Mouse (Mus musculus) stomach, postnatal 0 days (tissue): ENCODE data around the gene Abtb2. TPM values are rescaled to one million over a fixed set of nuclear protein-coding genes. Genes with fewer than 3 reads are reported as not detected.

Experiments used
- ATAC-seq: fragments of 200-750 bp; cut with Nextera tagmentation; 2 replicates; pipeline ENCODE4 v1.8.0; 2017; ENCODE audit not compliant: low FRiP score, low TSS enrichment
- DNase-seq: peaks from one replicate; pipeline ENCODE4 v3.0.0-alpha.2; 2016; ENCODE audit warnings: low spot score
- H3K27ac ChIP-seq: fragments of 300-500 bp; sonication (generic); replicated peaks from 2 replicates; pipeline ENCODE4 v1.5.1; 2014; ENCODE audit warnings: mild to moderate bottlenecking, control low read depth
- H3K27me3 ChIP-seq: fragments of 300-500 bp; sonication (generic); 2 replicates; pipeline ENCODE4 v1.6.1; 2014; ENCODE audit warnings: low read length; ENCODE audit not compliant: control insufficient read depth, insufficient read depth
- H3K36me3 ChIP-seq: fragments of 300-500 bp; sonication (generic); 2 replicates; pipeline ENCODE4 v1.6.1; 2014; ENCODE audit warnings: low read length, mixed read lengths; ENCODE audit not compliant: control insufficient read depth, insufficient read depth
- H3K4me1 ChIP-seq: fragments of 300-500 bp; sonication (generic); replicated peaks from 2 replicates; pipeline ENCODE4 v1.6.1; 2014; ENCODE audit warnings: antibody characterized with exemption; ENCODE audit not compliant: control insufficient read depth, insufficient read depth
- H3K4me2 ChIP-seq: fragments of 300-500 bp; sonication (generic); replicated peaks from 2 replicates; pipeline ENCODE4 v1.6.1; 2014; ENCODE audit warnings: low read depth, mild to moderate bottlenecking, control low read depth, moderate library complexity
- H3K4me3 ChIP-seq: fragments of 300-500 bp; sonication (generic); 2 replicates; pipeline ENCODE4 v1.5.1; 2014; ENCODE audit warnings: low read depth, low read length, control low read depth
- H3K9ac ChIP-seq: fragments of 300-500 bp; sonication (generic); 2 replicates; pipeline ENCODE4 v1.6.1; 2014; ENCODE audit warnings: mild to moderate bottlenecking, low read length, control low read depth, mixed read lengths
- H3K9me3 ChIP-seq: fragments of 300-500 bp; sonication (generic); 2 replicates; pipeline ENCODE4 v1.6.1; 2016; ENCODE audit warnings: low read length; ENCODE audit not compliant: control insufficient read depth
- CTCF ChIP-seq: IDR thresholded peaks from 2 replicates; pipeline ENCODE4 v1.5.1; 2016; ENCODE audit warnings: antibody characterized with exemption, low read depth, mild to moderate bottlenecking, moderate library complexity
- EP300 ChIP-seq: optimal IDR thresholded peaks from 2 replicates; pipeline ENCODE3; 2016; ENCODE audit warnings: antibody characterized with exemption
- WGBS: fragments of 180-500 bp; shearing (Covaris S2); extraction: QIAGEN DNeasy Blood & Tissue Kit; methylation state at CpG from one replicate; pipeline ENCODE4 v1.1.7; 2014; 5-methylcytosine and 5-hydroxymethylcytosine counted together
- polyA plus RNA-seq: library from polyadenylated mRNA; unstranded; fragments of >200 nt; fragmentation: Nextera tagmentation; extraction: Ambion mirVana; gene quantifications from 2 replicates; pipeline ENCODE4 v1.2.1, GENCODE M21; 2015

Gene Abtb2
- polyA plus RNA-seq, 1 experiment from 2014 or later, result 4.0 TPM

GRCm38 (mm10) chr2:103635731-103636487 is 69.8 kb downstream of the Abtb2 start:
- H3K9ac ChIP-seq, result no peak overlapping the region
- H3K36me3 ChIP-seq, result no peaks in the 10 kb centered on the region
- H3K27me3 ChIP-seq, result no peaks in the 10 kb centered on the region
- H3K27ac ChIP-seq, result no peak overlapping the region
- 0 out of 2 replicates have a peak, but pooled peaks cover 2% of the 10 kb centered on the region for H3K4me1 ChIP-seq
- ATAC-seq, result no peak
- no peak overlapping the region for H3K4me2 ChIP-seq
- 92% methylated on average over 3 of the region's 3 CpGs for WGBS
- TF ChIP-seq CTCF (no peak), EP300 (no peak)
- DNase-seq, result no peak
- H3K4me3 ChIP-seq, result no peak overlapping the region
- no peaks in the 10 kb centered on the region for H3K9me3 ChIP-seq

- no peak for ATAC-seq
- Histone ChIP-seq H3K27ac (no peak overlapping the region), H3K36me3 (no peaks in the 10 kb centered on the region), H3K27me3 (no peaks in the 10 kb centered on the region), H3K4me3 (no peak overlapping the region), H3K4me2 (no peak overlapping the region), H3K4me1 (no peaks in the 10 kb centered on the region), H3K9me3 (no peaks in the 10 kb centered on the region), H3K9ac (no peak overlapping the region)
- no peak for TF ChIP-seq CTCF
- TF ChIP-seq EP300, result no peak
- 76% methylated on average over 1 of the region's 1 CpGs for WGBS
- no peak for DNase-seq
These were observed 71.3 kb downstream of the Abtb2 start for GRCm38 (mm10) chr2:103637385-103637784.

GRCm38 (mm10) chr2:103637943-103638342 is 71.8 kb downstream of the Abtb2 start:
- H3K4me1 ChIP-seq, result no peaks in the 10 kb centered on the region
- WGBS, result 91% methylated on average over 5 of the region's 5 CpGs
- H3K4me3 ChIP-seq, result no peak overlapping the region
- H3K36me3 ChIP-seq, result no peaks in the 10 kb centered on the region
- H3K27ac ChIP-seq, result no peak overlapping the region
- no peak overlapping the region for H3K9ac ChIP-seq
- no peak for ATAC-seq
- TF ChIP-seq EP300 (no peak), CTCF (no peak)
- no peaks in the 10 kb centered on the region for H3K27me3 ChIP-seq
- no peaks in the 10 kb centered on the region for H3K9me3 ChIP-seq
- DNase-seq, result no peak
- no peak overlapping the region for H3K4me2 ChIP-seq

GRCm38 (mm10) chr2:103639701-103640100 is 73.6 kb downstream of the Abtb2 start:
- no peak overlapping the region for H3K9ac ChIP-seq
- H3K4me2 ChIP-seq, result no peak overlapping the region
- no peaks in the 10 kb centered on the region for H3K36me3 ChIP-seq
- H3K9me3 ChIP-seq, result no peaks in the 10 kb centered on the region
- H3K4me3 ChIP-seq, result no peak overlapping the region
- no peaks in the 10 kb centered on the region for H3K4me1 ChIP-seq
- DNase-seq, result no peak
- no peaks in the 10 kb centered on the region for H3K27me3 ChIP-seq
- ATAC-seq, result no peak
- TF ChIP-seq CTCF (no peak), EP300 (no peak)
- 58% methylated on average over 2 of the region's 2 CpGs for WGBS
- no peak overlapping the region for H3K27ac ChIP-seq

GRCm38 (mm10) chr2:103640861-103641260 is 74.8 kb downstream of the Abtb2 start:
- H3K9ac ChIP-seq, result no peak overlapping the region
- no peak for ATAC-seq
- 60% methylated on average over 2 of the region's 2 CpGs for WGBS
- no peaks in the 10 kb centered on the region for H3K9me3 ChIP-seq
- H3K4me2 ChIP-seq, result no peak overlapping the region
- TF ChIP-seq EP300 (no peak), CTCF (no peak)
- H3K36me3 ChIP-seq, result no peaks in the 10 kb centered on the region
- no peaks in the 10 kb centered on the region for H3K27me3 ChIP-seq
- H3K4me3 ChIP-seq, result no peak overlapping the region
- H3K4me1 ChIP-seq, result no peaks in the 10 kb centered on the region
- no peak overlapping the region for H3K27ac ChIP-seq
- no peak for DNase-seq

- no peak overlapping the region for H3K4me2 ChIP-seq
- no peak overlapping the region for H3K9ac ChIP-seq
- ATAC-seq (no peak), DNase-seq (no peak)
- 54% methylated on average over 4 of the region's 4 CpGs for WGBS
- no peak overlapping the region for H3K4me3 ChIP-seq
- no peaks in the 10 kb centered on the region for H3K9me3 ChIP-seq
- H3K27ac ChIP-seq, result no peak overlapping the region
- no peaks in the 10 kb centered on the region for H3K4me1 ChIP-seq
- H3K36me3 ChIP-seq, result no peaks in the 10 kb centered on the region
- H3K27me3 ChIP-seq, result no peaks in the 10 kb centered on the region
- TF ChIP-seq CTCF (no peak), EP300 (no peak)
These were observed 77.6 kb downstream of the Abtb2 start for GRCm38 (mm10) chr2:103643584-103644211.
